Mouse (Mus musculus): ENCODE data around the gene Tnnt3. TPM values are rescaled to one million over a fixed set of nuclear protein-coding genes. Genes with fewer than 3 reads are reported as not detected.

Gene Tnnt3
- polyA plus RNA-seq, 1 experiment from 2014 or later = 0.42 TPM

- H3K4me3 ChIP-seq (ENCODE audit: low read depth, low read length) = no peak overlapping the region
- H3K27ac ChIP-seq (ENCODE audit: low read depth, low read length) = no peak overlapping the region; the same call in 1 of the 2 replicates
- no peaks in the 10 kb centered on the region for H3K9me3 ChIP-seq (replicated peaks; ENCODE audit: control insufficient read depth, low read length)
- no peak overlapping the region for H3K4me2 ChIP-seq (ENCODE audit: low read length)
- no peak for ATAC-seq
- no peak for DNase-seq (ENCODE audit: low spot score)
- H3K9ac ChIP-seq (ENCODE audit: low read length) = no peak overlapping the region
- 85% methylated on average over 3 of the region's 3 CpGs for WGBS
- no peaks in the 10 kb centered on the region for H3K27me3 ChIP-seq (replicated peaks; ENCODE audit: control insufficient read depth, insufficient read depth, low read length)
- peaks cover 5% of the 10 kb centered on the region for H3K4me1 ChIP-seq (ENCODE audit: control insufficient read depth, insufficient read depth, low read length)
- H3K36me3 ChIP-seq (ENCODE audit: control insufficient read depth, insufficient read depth, low read length) = no peaks in the 10 kb centered on the region
Observed at GRCm38 (mm10) chr7:142488053-142488452, 10.6 kb upstream of the Tnnt3 start.

GRCm38 (mm10) chr7:142493535-142493934, 5.1 kb upstream of the Tnnt3 start:
- no peak overlapping the region for H3K4me2 ChIP-seq (ENCODE audit: low read length)
- 87% methylated on average over 8 of the region's 8 CpGs for WGBS
- no peaks in the 10 kb centered on the region for H3K9me3 ChIP-seq (replicated peaks; ENCODE audit: control insufficient read depth, low read length)
- DNase-seq (ENCODE audit: low spot score) (no peak), ATAC-seq (no peak)
- no peaks in the 10 kb centered on the region for H3K4me1 ChIP-seq (ENCODE audit: control insufficient read depth, insufficient read depth, low read length)
- no peaks in the 10 kb centered on the region for H3K27me3 ChIP-seq (replicated peaks; ENCODE audit: control insufficient read depth, insufficient read depth, low read length)
- no peak overlapping the region for H3K4me3 ChIP-seq (ENCODE audit: low read depth, low read length)
- no peak overlapping the region for H3K27ac ChIP-seq (ENCODE audit: low read depth, low read length)
- no peak overlapping the region for H3K9ac ChIP-seq (ENCODE audit: low read length)
- H3K36me3 ChIP-seq (ENCODE audit: control insufficient read depth, insufficient read depth, low read length) = no peaks in the 10 kb centered on the region

GRCm38 (mm10) chr7:142496158-142496557, 2.5 kb upstream of the Tnnt3 start:
- Histone ChIP-seq H3K4me1 (ENCODE audit: control insufficient read depth, insufficient read depth, low read length) (no peaks in the 10 kb centered on the region), H3K4me2 (ENCODE audit: low read length) (no peak overlapping the region), H3K27me3 (replicated peaks; ENCODE audit: control insufficient read depth, insufficient read depth, low read length) (no peaks in the 10 kb centered on the region), H3K9ac (ENCODE audit: low read length) (no peak overlapping the region), H3K9me3 (replicated peaks; ENCODE audit: control insufficient read depth, low read length) (no peaks in the 10 kb centered on the region), H3K36me3 (ENCODE audit: control insufficient read depth, insufficient read depth, low read length) (no peaks in the 10 kb centered on the region), H3K27ac (ENCODE audit: low read depth, low read length) (no peak overlapping the region), H3K4me3 (ENCODE audit: low read depth, low read length) (no peak overlapping the region)
- WGBS = 74% methylated on average over 3 of the region's 3 CpGs
- DNase-seq (ENCODE audit: low spot score) = no peak
- ATAC-seq = no peak

- no peak for ATAC-seq
- H3K27me3 ChIP-seq (replicated peaks; ENCODE audit: control insufficient read depth, insufficient read depth, low read length) = no peaks in the 10 kb centered on the region
- H3K9me3 ChIP-seq (replicated peaks; ENCODE audit: control insufficient read depth, low read length) = no peaks in the 10 kb centered on the region
Observed at GRCm38 (mm10) chr7:142496800-142497199, 1.8 kb upstream of the Tnnt3 start.

GRCm38 (mm10) chr7:142497775-142498174, 861 bp upstream of the Tnnt3 start:
- Histone ChIP-seq H3K36me3 (ENCODE audit: control insufficient read depth, insufficient read depth, low read length) (no peaks in the 10 kb centered on the region), H3K9ac (ENCODE audit: low read length) (no peak overlapping the region), H3K27ac (ENCODE audit: low read depth, low read length) (no peak overlapping the region), H3K4me2 (ENCODE audit: low read length) (no peak overlapping the region), H3K4me3 (ENCODE audit: low read depth, low read length) (no peak overlapping the region), H3K9me3 (replicated peaks; ENCODE audit: control insufficient read depth, low read length) (no peaks in the 10 kb centered on the region), H3K27me3 (replicated peaks; ENCODE audit: control insufficient read depth, insufficient read depth, low read length) (no peaks in the 10 kb centered on the region), H3K4me1 (ENCODE audit: control insufficient read depth, insufficient read depth, low read length) (no peaks in the 10 kb centered on the region)
- DNase-seq (ENCODE audit: low spot score) (no peak), ATAC-seq (no peak)
- 90% methylated on average over 2 of the region's 2 CpGs for WGBS

More at GRCm38 (mm10) chr7:142496800-142497199, 1.8 kb upstream of the Tnnt3 start:
- Histone ChIP-seq H3K4me3 (ENCODE audit: low read depth, low read length) (no peak overlapping the region), H3K9ac (ENCODE audit: low read length) (no peak overlapping the region), H3K36me3 (ENCODE audit: control insufficient read depth, insufficient read depth, low read length) (no peaks in the 10 kb centered on the region), H3K4me1 (ENCODE audit: control insufficient read depth, insufficient read depth, low read length) (no peaks in the 10 kb centered on the region), H3K27ac (ENCODE audit: low read depth, low read length) (no peak overlapping the region), H3K4me2 (ENCODE audit: low read length) (no peak overlapping the region)
- no peak for DNase-seq (ENCODE audit: low spot score)
- 87% methylated on average over 5 of the region's 5 CpGs for WGBS

GRCm38 (mm10) chr7:142499010-142499721, 530 bp downstream of the Tnnt3 start:
- Histone ChIP-seq H3K4me1 (ENCODE audit: control insufficient read depth, insufficient read depth, low read length) (no peaks in the 10 kb centered on the region), H3K27ac (ENCODE audit: low read depth, low read length) (no peak overlapping the region), H3K4me3 (ENCODE audit: low read depth, low read length) (no peak overlapping the region), H3K4me2 (ENCODE audit: low read length) (no peak overlapping the region), H3K9ac (ENCODE audit: low read length) (no peak overlapping the region), H3K36me3 (ENCODE audit: control insufficient read depth, insufficient read depth, low read length) (no peaks in the 10 kb centered on the region), H3K9me3 (replicated peaks; ENCODE audit: control insufficient read depth, low read length) (no peaks in the 10 kb centered on the region), H3K27me3 (replicated peaks; ENCODE audit: control insufficient read depth, insufficient read depth, low read length) (no peaks in the 10 kb centered on the region)
- DNase-seq (ENCODE audit: low spot score) (no peak), ATAC-seq (no peak)
- 77% methylated on average over 5 of the region's 5 CpGs for WGBS

- Histone ChIP-seq H3K27ac (ENCODE audit: low read depth, low read length) (no peak overlapping the region), H3K9me3 (replicated peaks; ENCODE audit: control insufficient read depth, low read length) (no peaks in the 10 kb centered on the region), H3K9ac (ENCODE audit: low read length) (no peak overlapping the region), H3K27me3 (replicated peaks; ENCODE audit: control insufficient read depth, insufficient read depth, low read length) (no peaks in the 10 kb centered on the region), H3K4me2 (ENCODE audit: low read length) (no peak overlapping the region), H3K36me3 (ENCODE audit: control insufficient read depth, insufficient read depth, low read length) (no peaks in the 10 kb centered on the region), H3K4me1 (ENCODE audit: control insufficient read depth, insufficient read depth, low read length) (no peaks in the 10 kb centered on the region), H3K4me3 (ENCODE audit: low read depth, low read length) (no peak overlapping the region)
- DNase-seq (ENCODE audit: low spot score) (no peak), ATAC-seq (no peak)
- 90% methylated on average over 1 of the region's 1 CpGs for WGBS
Observed at GRCm38 (mm10) chr7:142500032-142500431, 1.4 kb downstream of the Tnnt3 start.

GRCm38 (mm10) chr7:142503206-142503605, 4.6 kb downstream of the Tnnt3 start:
- Histone ChIP-seq H3K36me3 (ENCODE audit: control insufficient read depth, insufficient read depth, low read length) (no peaks in the 10 kb centered on the region), H3K4me2 (ENCODE audit: low read length) (no peak overlapping the region), H3K9me3 (replicated peaks; ENCODE audit: control insufficient read depth, low read length) (no peaks in the 10 kb centered on the region), H3K9ac (ENCODE audit: low read length) (no peak overlapping the region), H3K4me3 (ENCODE audit: low read depth, low read length) (no peak overlapping the region), H3K27me3 (replicated peaks; ENCODE audit: control insufficient read depth, insufficient read depth, low read length) (no peaks in the 10 kb centered on the region), H3K27ac (ENCODE audit: low read depth, low read length) (no peak overlapping the region), H3K4me1 (ENCODE audit: control insufficient read depth, insufficient read depth, low read length) (peaks cover 14% of the 10 kb centered on the region)
- 82% methylated on average over 4 of the region's 4 CpGs for WGBS
- DNase-seq (ENCODE audit: low spot score) = no peak
- ATAC-seq = no peak

- 23% methylated on average over 2 of the region's 2 CpGs for WGBS
- Histone ChIP-seq H3K27me3 (replicated peaks; ENCODE audit: control insufficient read depth, insufficient read depth, low read length) (no peaks in the 10 kb centered on the region), H3K9ac (ENCODE audit: low read length) (0 out of 2 replicates have a peak overlapping the region, but pooled peaks have one; percentile 8), H3K4me2 (ENCODE audit: low read length) (no peak overlapping the region), H3K9me3 (replicated peaks; ENCODE audit: control insufficient read depth, low read length) (no peaks in the 10 kb centered on the region), H3K36me3 (ENCODE audit: control insufficient read depth, insufficient read depth, low read length) (no peaks in the 10 kb centered on the region), H3K27ac (ENCODE audit: low read depth, low read length) (no peak overlapping the region), H3K4me1 (ENCODE audit: control insufficient read depth, insufficient read depth, low read length) (peaks cover 24% of the 10 kb centered on the region), H3K4me3 (ENCODE audit: low read depth, low read length) (no peak overlapping the region)
- peak; percentile 68 for DNase-seq (ENCODE audit: low spot score)
- peak; percentile 78 for ATAC-seq
Observed at GRCm38 (mm10) chr7:142505942-142506341, 7.3 kb downstream of the Tnnt3 start.

All from forebrain, embryonic 14.5 days (tissue).